Mouse (Mus musculus) erythroblast, embryonic 14.5 days (primary cell): ENCODE data around the gene Myo18a.

Experiments
- GATA1 ChIP-seq: IDR thresholded peaks from 2 replicates; pipeline ENCODE4 v1.6.1; 2012; ENCODE audit warnings: low read length, inconsistent platforms, mixed read lengths
- TAL1 ChIP-seq: IDR thresholded peaks from 3 replicates; pipeline ENCODE4 v1.6.1; 2012; ENCODE audit warnings: low read length, inconsistent platforms, mixed read lengths

- TF ChIP-seq TAL1 (no peak), GATA1 (no peak)
Measured at GRCm38 (mm10) chr11:77888846-77889245, 125.8 kb downstream of the Myo18a start.
